Mouse (Mus musculus): ENCODE data around the gene Olfr65. TPM values are rescaled to one million over a fixed set of nuclear protein-coding genes. Genes with fewer than 3 reads are reported as not detected.

The Olfr65 gene
- total RNA-seq, 4 experiments from 2014 or later = not detected

Other genes starting within 250 kb of the Olfr65 start
- not detected for gene Olfr623, start 239.8 kb upstream of the Olfr65 start, total RNA-seq (2022)
- not detected for gene Olfr624, start 232.3 kb upstream of the Olfr65 start, total RNA-seq (2022)
- not detected for gene Olfr625-ps1, start 220.8 kb upstream of the Olfr65 start, total RNA-seq (2022)
- gene Olfr243, start 188.8 kb upstream of the Olfr65 start, total RNA-seq (2022) = not detected
- gene Olfr628, start 173.1 kb upstream of the Olfr65 start, total RNA-seq (2022) = not detected
- gene Olfr629, start 158.5 kb upstream of the Olfr65 start, total RNA-seq (2022) = not detected
- gene Olfr630, start 146.2 kb upstream of the Olfr65 start, total RNA-seq (2022) = not detected
- gene Olfr69, start 131.9 kb upstream of the Olfr65 start, total RNA-seq (2022) = not detected
- gene Olfr68, start 123.8 kb upstream of the Olfr65 start, total RNA-seq (2022) = not detected
- not detected for gene Olfr67, start 111.7 kb upstream of the Olfr65 start, total RNA-seq (2022)
- 10 to 100 TPM; 11.6 to 30.4 (median 18.8) TPM for gene Hbb-bt, start 89.5 kb upstream of the Olfr65 start, total RNA-seq (2022)
- gene Hbb-bs, start 75.4 kb upstream of the Olfr65 start, total RNA-seq (2022) = 100 to 1,000 TPM; 150 to 315 (median 224) TPM
- gene Hbb-bh2, start 63.0 kb upstream of the Olfr65 start, total RNA-seq (2022) = not detected
- not detected for gene Hbb-bh1, start 60.3 kb upstream of the Olfr65 start, total RNA-seq (2022)
- not detected for gene Hbb-y, start 50.3 kb upstream of the Olfr65 start, total RNA-seq (2022)
- gene Olfr66, start 17.2 kb upstream of the Olfr65 start, total RNA-seq (2022) = not detected
- gene Olfr64, start 9.0 kb upstream of the Olfr65 start, total RNA-seq (2022) = not detected
- not detected for gene Olfr631, start 25.3 kb downstream of the Olfr65 start, total RNA-seq (2022)
- not detected for gene Olfr632, start 30.9 kb downstream of the Olfr65 start, total RNA-seq (2022)
- not detected for gene Olfr633, start 41.0 kb downstream of the Olfr65 start, total RNA-seq (2022)
- gene Olfr635, start 67.7 kb downstream of the Olfr65 start, total RNA-seq (2022) = not detected
- gene Olfr638, start 95.3 kb downstream of the Olfr65 start, total RNA-seq (2022) = not detected
- not detected for gene Olfr639, start 113.8 kb downstream of the Olfr65 start, total RNA-seq (2022)
- gene Olfr640, start 122.1 kb downstream of the Olfr65 start, total RNA-seq (2022) = not detected
- not detected for gene Olfr641, start 132.0 kb downstream of the Olfr65 start, total RNA-seq (2022)
- gene Olfr642, start 149.2 kb downstream of the Olfr65 start, total RNA-seq (2022) = not detected
- not detected for gene 4930516K23Rik, start 158.0 kb downstream of the Olfr65 start, total RNA-seq (2022)
- gene Olfr644, start 168.4 kb downstream of the Olfr65 start, total RNA-seq (2022) = not detected
- gene Olfr645, start 182.0 kb downstream of the Olfr65 start, total RNA-seq (2022) = not detected
- gene Olfr646, start 201.4 kb downstream of the Olfr65 start, total RNA-seq (2022) = not detected
- not detected for gene Ubqln5, start 226.3 kb downstream of the Olfr65 start, total RNA-seq (2022)
- gene Olfr643, start 233.9 kb downstream of the Olfr65 start, total RNA-seq (2022) = not detected
- not detected for gene Ubqln3, start 239.8 kb downstream of the Olfr65 start, total RNA-seq (2022)
- gene Ubqlnl, start 247.1 kb downstream of the Olfr65 start, total RNA-seq (2022) = not detected

Measured in gastrocnemius, adult 8-10 months (tissue).